In genomic region chr11:119051927-119052660, GRCm38 (mm10) we compare ENCODE assay signal across 7 mouse cellular contexts. TPM values are rescaled to one million over a fixed set of nuclear protein-coding genes. Genes with fewer than 3 reads are reported as not detected.
DNase-seq lines count a peak whose midpoint lies in the region; ATAC-seq lines count a peak whose summit lies in the region.

No protein-coding gene starts in this region.

- H3K27me3 ChIP-seq in heart, embryonic 12.5 days (replicated peaks): peaks cover 70% of the 10 kb centered on the region
- peaks cover 81% of the 10 kb centered on the region for H3K27me3 ChIP-seq in limb, embryonic 11.5 days (ENCODE audit: control insufficient read depth, insufficient read depth, low read length)

- H3K27ac ChIP-seq in heart, embryonic 12.5 days (ENCODE audit: poor library complexity, severe bottlenecking): no peak overlapping the region
- no peak overlapping the region; the same call in 1 of the 2 replicates for H3K27ac ChIP-seq in limb, embryonic 11.5 days (replicated peaks; ENCODE audit: low read depth, low read length)

- no peak overlapping the region for H3K9ac ChIP-seq in heart, embryonic 12.5 days
- H3K9ac ChIP-seq in limb, embryonic 11.5 days (ENCODE audit: low read length): no peak overlapping the region; the same call in 1 of the 2 replicates

- no peaks in the 10 kb centered on the region for H3K9me3 ChIP-seq in heart, embryonic 12.5 days (replicated peaks)
- no peaks in the 10 kb centered on the region for H3K9me3 ChIP-seq in limb, embryonic 11.5 days (ENCODE audit: control insufficient read depth, low read length)

- peaks cover 28% of the 10 kb centered on the region for H3K4me1 ChIP-seq in heart, embryonic 12.5 days (replicated peaks)
- peaks cover 26% of the 10 kb centered on the region for H3K4me1 ChIP-seq in limb, embryonic 11.5 days (ENCODE audit: control insufficient read depth, insufficient read depth, low read length)

- WGBS in heart, embryonic 12.5 days: 5% methylated on average over 15 of the region's 15 CpGs
- 2% methylated on average over 15 of the region's 15 CpGs for WGBS in limb, embryonic 11.5 days

- no peak for ATAC-seq in heart, embryonic 12.5 days (ENCODE audit: insufficient number of reproducible peaks, low FRiP score)
- ATAC-seq in limb, embryonic 11.5 days (ENCODE audit: insufficient number of reproducible peaks, low FRiP score, low TSS enrichment, low read depth): no peak
- peak; percentile 24; the same call in 1 of the 2 replicates for ATAC-seq in neutrophil, adult 5-6 weeks (ENCODE audit: extremely low read depth, insufficient number of reproducible peaks, low FRiP score, poor library complexity, severe bottlenecking)
- ATAC-seq in monocyte, adult 5-6 weeks (replicated peaks; ENCODE audit: insufficient number of reproducible peaks, low FRiP score, low TSS enrichment, poor library complexity, severe bottlenecking): no peak

- 0 out of 2 replicates have a peak overlapping the region, but pooled peaks have one; percentile 0 for H3K4me3 ChIP-seq in heart, embryonic 12.5 days
- no peak overlapping the region for H3K4me3 ChIP-seq in limb, embryonic 11.5 days (ENCODE audit: low read depth, low read length)

- peak overlapping the region; percentile 80 for H3K4me2 ChIP-seq in heart, embryonic 12.5 days
- peak overlapping the region; percentile 57; the same call in 1 of the 2 replicates for H3K4me2 ChIP-seq in limb, embryonic 11.5 days (ENCODE audit: low read depth, severe bottlenecking)

- peak; percentile 45 to 50 for DNase-seq in spleen, postnatal 36 days (ENCODE audit: low spot score in 2 of 2)
- no peak for DNase-seq in spleen, postnatal 14 days (ENCODE audit: low spot score in 2 of 2)
- peak; percentile 65 for DNase-seq in cerebellum, adult 9-11 months
- peak; percentile 61 for DNase-seq in limb, embryonic 11.5 days (ENCODE audit: low spot score)

- H3K36me3 ChIP-seq in heart, embryonic 12.5 days: no peaks in the 10 kb centered on the region
- no peaks in the 10 kb centered on the region for H3K36me3 ChIP-seq in limb, embryonic 11.5 days (ENCODE audit: control insufficient read depth, insufficient read depth, low read length)

RNA-seq across cellular contexts. Expression of gene Cbx8, which starts 11.3 kb away (rescaled TPM):
- 7.3 and 8.8 TPM in 2 replicates for polyA plus RNA-seq in heart, embryonic 12.5 days (2016; fragmentation: Nextera tagmentation; extraction: Ambion mirVana)
- polyA plus RNA-seq in limb, embryonic 11.5 days (2014; fragmentation: Nextera tagmentation; extraction: Ambion mirVana): 12.2 and 13.4 TPM in 2 replicates
- total RNA-seq in neutrophil, adult 5-6 weeks (2017): 2.2 and 4.8 TPM in 2 replicates
- 2.7 to 7.3 TPM (median 4.7 TPM) in 3 replicates for total RNA-seq in monocyte, adult 5-6 weeks (2017)

RNA-seq across cellular contexts. Expression of gene Cbx2, which starts 29.3 kb away (rescaled TPM):
- polyA plus RNA-seq in heart, embryonic 12.5 days (2016; fragmentation: Nextera tagmentation; extraction: Ambion mirVana): 29.3 and 30.5 TPM in 2 replicates
- 121 and 131 TPM in 2 replicates for polyA plus RNA-seq in limb, embryonic 11.5 days (2014; fragmentation: Nextera tagmentation; extraction: Ambion mirVana)
- 1.3 and 1.5 TPM in 2 replicates for total RNA-seq in neutrophil, adult 5-6 weeks (2017)
- total RNA-seq in monocyte, adult 5-6 weeks (2017): 0.75 to 2.7 TPM (median 2.2 TPM) in 3 replicates

RNA-seq across cellular contexts. Expression of gene Cbx4, which starts 33.9 kb away (rescaled TPM):
- polyA plus RNA-seq in heart, embryonic 12.5 days (2016; fragmentation: Nextera tagmentation; extraction: Ambion mirVana): 13.2 and 14.9 TPM in 2 replicates
- 5.4 and 5.8 TPM in 2 replicates for polyA plus RNA-seq in limb, embryonic 11.5 days (2014; fragmentation: Nextera tagmentation; extraction: Ambion mirVana)
- total RNA-seq in neutrophil, adult 5-6 weeks (2017): 27.6 and 31.0 TPM in 2 replicates
- total RNA-seq in monocyte, adult 5-6 weeks (2017): 35.2 to 45.8 TPM (median 42.2 TPM) in 3 replicates

Comparison
In these comparisons a context has a peak if more than half of its experiments do, and no peak if none do; other contexts are left out.
1. DNase-seq: peak in spleen, postnatal 36 days (2 of 2), cerebellum, adult 9-11 months (single experiment) and limb, embryonic 11.5 days (single experiment); none in spleen, postnatal 14 days (0 of 2).